Mouse (Mus musculus): ENCODE measurements around the gene Rbm34. TPM values are rescaled to one million over a fixed set of nuclear protein-coding genes. Genes with fewer than 3 reads are reported as not detected.

The Rbm34 gene
- total RNA-seq, 2 experiments from 2014 or later, result 4.6 to 5.6 TPM

DNA sequence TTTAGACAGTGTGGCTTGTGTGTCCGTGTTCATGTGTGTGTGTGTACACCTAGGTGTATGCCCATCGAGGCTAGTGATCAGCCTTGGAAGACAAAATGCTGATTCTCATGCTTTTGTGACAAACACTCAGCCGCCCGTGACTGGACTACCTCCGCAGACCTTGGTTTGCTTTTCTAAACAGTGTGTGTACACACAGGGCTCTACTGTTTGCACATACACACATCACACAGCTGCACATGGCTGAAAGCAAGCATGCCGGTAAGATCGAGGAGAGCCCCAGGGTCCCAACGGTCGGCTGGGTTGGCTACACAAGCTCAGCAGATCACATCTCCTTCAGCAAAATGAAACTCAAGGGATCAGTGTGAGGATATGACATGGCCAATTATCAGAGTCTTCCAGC, 66.9 kb downstream of the Rbm34 start:
- intact Hi-C loops (cut with DNase I; ENCODE audit: low total_unique reads), result no loop called here
- no peak for DNase-seq

DNA sequence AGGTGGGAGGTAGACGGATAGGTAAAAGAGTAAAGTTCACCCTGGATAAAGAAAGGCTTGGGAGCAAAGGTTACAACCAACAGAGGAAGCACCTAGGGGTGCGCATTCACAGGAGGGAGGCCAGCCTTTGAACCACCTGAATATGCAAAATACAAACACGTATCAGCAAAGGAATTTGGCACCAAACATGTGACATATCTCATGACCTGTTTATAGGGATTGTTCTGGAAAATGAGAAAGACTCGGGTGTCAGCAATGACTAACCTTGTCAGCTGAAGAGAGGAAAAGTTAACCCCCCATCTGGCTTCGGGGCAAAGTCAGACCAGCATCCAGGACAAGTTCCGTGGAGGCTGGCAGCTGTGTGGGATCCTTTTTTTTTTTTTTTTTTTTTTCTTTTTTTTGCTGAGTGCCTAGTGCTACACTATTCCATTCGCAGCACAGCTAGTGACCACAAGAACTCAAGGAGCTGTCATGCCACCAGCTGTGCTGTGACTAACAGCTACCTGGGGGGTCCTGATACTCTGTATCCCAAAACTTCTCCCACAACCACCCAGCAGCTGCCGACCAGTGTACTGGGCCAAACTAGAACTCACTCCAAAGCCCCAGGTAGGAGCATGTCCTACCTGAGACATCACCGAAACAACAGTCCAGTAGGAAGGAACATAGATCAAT, 67.5 kb downstream of the Rbm34 start:
- no peak for DNase-seq
- intact Hi-C loops (cut with DNase I; ENCODE audit: low total_unique reads), result no loop called here

DNA sequence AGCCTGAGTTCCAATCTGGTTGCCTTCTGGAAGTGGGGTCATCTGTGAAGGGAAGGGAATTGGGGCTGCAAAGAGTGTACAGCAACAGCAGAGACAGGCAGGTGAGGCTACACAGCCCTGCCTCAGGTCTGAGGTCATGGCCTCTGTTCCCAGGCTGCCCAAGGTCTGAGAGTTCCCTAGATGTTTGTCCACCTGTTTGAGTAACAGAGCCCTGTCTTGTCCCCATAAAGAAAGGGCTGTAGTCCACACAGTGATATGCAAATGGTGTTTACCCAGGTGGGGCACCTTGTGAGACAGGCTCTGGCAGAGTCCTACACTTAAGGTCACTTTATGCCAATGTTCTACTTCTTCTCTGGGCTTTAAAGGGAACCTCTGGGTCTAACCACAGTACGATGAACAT, 69.3 kb downstream of the Rbm34 start:
- no peak for DNase-seq
- intact Hi-C loops (cut with DNase I; ENCODE audit: low total_unique reads), result no loop called here

DNA sequence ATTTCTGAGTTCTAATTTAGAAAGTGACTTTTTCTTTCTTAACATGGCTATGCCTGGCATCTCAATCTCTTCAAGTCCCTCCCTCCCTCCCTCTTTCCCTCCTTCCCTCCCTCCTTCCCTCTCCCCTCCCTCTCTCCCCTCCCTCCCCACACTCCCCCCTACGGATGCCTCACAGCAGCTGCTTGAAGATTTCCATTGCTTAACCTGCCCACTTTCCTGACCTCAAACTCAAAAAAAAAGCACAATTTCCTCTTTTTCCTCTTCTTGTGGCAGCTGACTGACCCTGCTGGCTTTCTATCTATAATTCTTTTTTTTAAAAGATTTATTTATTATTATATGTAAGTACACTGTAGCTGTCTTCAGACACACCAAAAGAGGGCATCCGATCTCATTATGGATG, 69.8 kb downstream of the Rbm34 start:
- DNase-seq, result no peak

More for the DNA sequence above, 69.8 kb downstream of the Rbm34 start:
- intact Hi-C loops (cut with DNase I; ENCODE audit: low total_unique reads), result no loop called here

Other genes starting within 250 kb of the Rbm34 start
- gene Tomm20, start 25.2 kb downstream of the Rbm34 start, total RNA-seq (2021), result 100 to 1,000 TPM in 1 of 2 experiments, 10 to 100 TPM in 1; 89.7 to 106 TPM
- gene Pard3, start 92.8 kb upstream of the Rbm34 start, total RNA-seq (2021), result 10 to 100 TPM; 23.9 to 25.7 TPM

Data from gastrocnemius, postnatal 14 days (tissue).